Mouse (Mus musculus): ENCODE data around the gene Pcdh15.

Pcdh15 gene

DNA sequence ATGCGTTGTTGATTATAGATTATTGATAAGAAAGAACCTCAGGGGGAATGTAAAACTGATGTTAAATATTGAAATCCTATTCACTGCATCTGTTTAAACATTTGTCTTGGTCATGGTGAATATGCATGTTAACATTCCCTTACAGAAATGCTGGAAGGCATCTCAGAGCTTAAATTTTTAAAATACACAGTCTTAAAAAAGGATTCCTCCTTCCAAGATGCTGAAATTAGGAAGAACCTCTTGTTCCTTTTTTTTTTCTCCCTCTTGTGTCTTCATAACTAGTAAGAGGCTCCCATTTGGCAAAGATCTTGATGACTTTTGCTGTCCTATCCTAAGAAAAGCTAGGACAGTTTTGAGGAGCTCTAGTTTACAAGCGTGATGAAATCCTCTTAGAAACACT lies 284.9 kb downstream of the Pcdh15 start:
- DNase-seq, result no peak

GRCm38 (mm10) chr10:73400426-73400825 lies 301.3 kb downstream of the Pcdh15 start:
- no peak for DNase-seq

DNA sequence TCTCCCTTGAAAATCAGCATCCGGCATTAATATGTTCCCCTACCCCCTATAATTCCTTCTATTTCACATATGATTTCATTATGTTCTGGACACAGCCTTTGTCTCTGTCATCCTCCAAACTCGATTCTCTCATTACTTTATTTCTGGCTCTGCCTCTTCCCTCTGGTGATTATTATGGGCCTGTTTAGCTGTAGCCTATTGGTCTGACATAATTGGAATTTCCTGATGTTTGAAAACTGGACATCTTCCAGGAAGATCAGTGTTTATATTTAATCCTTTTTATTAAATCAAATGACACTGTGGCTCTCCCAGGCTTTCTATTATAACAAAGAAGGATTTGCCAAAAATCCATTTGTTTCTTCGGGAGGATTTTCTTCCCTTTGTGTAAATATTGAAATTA lies 326.3 kb downstream of the Pcdh15 start:
- no peak for DNase-seq

DNA sequence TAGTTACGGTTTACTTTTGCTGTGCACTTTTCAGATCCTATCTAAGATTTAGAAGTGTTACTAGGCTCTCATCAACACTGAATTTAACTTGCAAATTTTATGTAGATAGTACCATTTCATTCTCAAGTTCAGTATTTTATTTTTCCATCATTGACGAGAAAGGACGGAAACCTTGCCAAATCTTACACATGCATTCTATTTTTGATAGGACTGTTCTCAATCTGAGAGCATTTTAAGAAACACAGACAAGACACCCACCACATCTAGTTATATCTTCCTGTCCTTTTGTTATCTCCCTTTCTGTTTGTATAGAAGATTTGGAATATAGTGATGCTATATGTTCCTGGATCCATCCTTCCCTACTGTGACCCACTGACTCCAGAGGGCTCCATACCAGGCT lies 332.2 kb downstream of the Pcdh15 start:
- no peak for DNase-seq

DNA sequence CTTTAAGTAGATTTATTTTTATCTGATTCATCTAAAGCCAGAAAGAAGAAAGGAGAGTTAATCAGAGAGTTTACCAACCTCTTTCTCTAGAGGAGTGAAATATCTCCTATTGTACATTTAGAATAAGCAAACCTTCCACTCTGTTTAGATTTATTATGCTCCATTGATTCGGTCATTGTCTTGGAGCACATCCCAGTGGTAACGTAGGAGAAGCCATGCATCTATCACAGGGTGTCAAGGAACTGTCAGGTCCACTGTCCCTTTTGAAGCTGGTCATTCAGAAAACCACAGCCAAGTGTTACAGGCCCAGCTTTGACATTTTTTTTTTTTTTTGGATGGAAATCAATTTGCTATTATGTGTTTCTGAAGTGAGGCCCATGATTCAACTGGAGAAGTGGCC lies 384.9 kb downstream of the Pcdh15 start:
- DNase-seq, result no peak

- no peak for DNase-seq
Measured at GRCm38 (mm10) chr10:73491654-73492053, 392.5 kb downstream of the Pcdh15 start.

DNA sequence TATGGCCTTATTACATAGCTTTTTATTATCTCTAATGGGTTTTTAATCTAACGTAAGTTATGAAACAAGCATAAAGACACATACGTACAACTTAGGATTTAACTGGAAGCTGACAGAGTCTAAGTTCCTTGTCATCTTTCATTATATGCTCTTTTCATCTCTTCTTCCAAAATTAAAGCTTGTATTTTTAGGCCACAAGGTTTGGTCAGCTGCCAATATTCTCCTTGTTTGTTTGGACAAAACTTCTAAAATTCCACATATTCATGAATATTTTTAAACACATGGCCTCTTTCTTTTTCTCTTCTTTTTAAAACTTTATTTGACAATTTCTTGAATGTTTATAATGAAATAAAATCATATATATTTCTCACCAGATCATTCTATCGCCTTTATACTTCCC lies 415.7 kb downstream of the Pcdh15 start:
- no peak for DNase-seq

GRCm38 (mm10) chr10:73515742-73516141 lies 416.6 kb downstream of the Pcdh15 start:
- no peak for DNase-seq

DNA sequence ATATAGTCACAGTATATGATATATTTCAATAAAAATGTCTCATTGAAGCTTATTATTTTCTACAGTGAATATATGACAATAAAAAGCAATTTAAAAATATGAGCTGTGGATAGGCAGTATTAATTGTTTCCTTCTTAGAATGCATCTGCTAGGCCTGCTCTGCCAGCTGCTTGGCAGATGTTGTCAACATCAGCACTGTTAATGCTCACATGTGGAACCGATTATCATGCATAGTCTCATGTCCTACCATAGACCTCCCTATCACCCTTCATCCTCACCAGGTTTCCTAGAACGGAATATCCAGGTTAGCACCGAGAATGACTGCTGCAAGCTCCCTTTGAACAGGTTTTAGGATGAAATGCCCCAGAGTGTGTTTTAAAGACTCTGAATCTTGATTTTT lies 420.3 kb downstream of the Pcdh15 start:
- DNase-seq, result no peak

- peak; percentile 13 for DNase-seq
Measured at GRCm38 (mm10) chr10:73552831-73553230, 453.7 kb downstream of the Pcdh15 start.

DNA sequence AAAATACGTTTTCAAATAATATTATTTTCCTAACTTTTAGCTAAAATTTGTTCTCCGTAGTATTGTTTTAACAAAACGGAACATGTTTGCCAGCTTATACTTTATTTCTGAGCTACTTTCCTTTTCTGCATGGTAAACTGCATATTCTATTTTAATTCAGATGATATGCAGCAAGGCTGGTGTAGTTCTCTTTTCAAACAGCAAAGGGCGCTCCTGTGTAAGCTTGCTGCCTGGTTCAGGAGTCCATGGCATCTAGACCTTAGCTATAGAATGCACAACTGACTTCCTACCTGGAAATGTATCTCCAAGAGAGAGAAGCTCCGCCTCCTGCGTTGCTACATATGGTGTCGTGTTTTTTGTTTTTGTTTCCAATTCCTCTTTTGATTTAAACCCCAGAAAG lies 465.1 kb downstream of the Pcdh15 start:
- peak; percentile 9 for DNase-seq

DNA sequence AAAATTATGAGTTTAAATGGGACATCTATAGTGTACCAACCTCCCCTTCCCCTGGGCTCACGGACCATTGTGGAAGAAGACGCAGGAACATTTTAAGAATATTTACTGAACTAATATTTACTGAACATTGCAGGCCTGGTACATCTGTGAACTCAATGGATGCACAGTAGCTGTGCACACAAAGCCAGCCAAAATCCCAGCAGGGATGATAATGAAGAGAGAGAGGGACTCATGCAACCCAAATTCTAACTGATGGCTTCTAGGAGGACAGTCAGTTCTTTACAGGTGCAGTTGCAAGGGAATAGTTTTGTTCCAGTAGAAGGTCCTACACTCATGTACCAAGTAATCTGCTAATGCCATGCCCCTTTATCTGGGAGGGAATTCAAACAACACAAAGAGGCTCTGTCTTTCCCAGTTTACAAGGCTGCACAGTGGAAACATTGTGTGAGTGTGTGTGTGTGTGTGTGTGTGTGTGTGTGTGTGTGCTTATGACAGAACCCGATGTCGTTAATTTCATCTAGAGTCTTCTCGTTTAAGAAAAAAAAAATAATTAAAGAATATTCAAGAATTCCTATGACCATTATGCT lies 475.7 kb downstream of the Pcdh15 start:
- DNase-seq, result no peak

- DNase-seq, result no peak
Measured at GRCm38 (mm10) chr10:73667501-73667900, 568.4 kb downstream of the Pcdh15 start.

GRCm38 (mm10) chr10:73700519-73701286 lies 601.6 kb downstream of the Pcdh15 start:
- no peak for DNase-seq

GRCm38 (mm10) chr10:73725566-73726240 lies 626.6 kb downstream of the Pcdh15 start:
- DNase-seq, result no peak

DNA sequence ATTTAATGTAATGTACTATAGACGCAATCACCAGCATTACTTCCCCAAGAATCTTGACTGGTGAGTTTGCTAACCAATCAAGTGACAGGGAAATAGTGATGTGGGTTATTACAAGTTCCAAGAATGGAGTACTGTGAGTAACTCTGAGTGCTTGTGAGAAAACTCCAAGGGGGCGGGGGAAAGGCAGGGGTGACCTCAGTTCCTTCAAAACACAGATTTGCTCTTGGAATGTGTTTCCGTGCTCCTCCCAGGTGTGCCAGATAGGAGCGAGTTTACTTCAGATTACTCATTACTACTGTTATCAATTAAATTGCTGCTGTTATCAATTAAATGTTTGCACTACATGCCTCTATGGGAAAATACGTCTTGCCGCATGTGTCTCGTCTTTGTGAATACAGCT lies 634.1 kb downstream of the Pcdh15 start:
- DNase-seq, result no peak

DNA sequence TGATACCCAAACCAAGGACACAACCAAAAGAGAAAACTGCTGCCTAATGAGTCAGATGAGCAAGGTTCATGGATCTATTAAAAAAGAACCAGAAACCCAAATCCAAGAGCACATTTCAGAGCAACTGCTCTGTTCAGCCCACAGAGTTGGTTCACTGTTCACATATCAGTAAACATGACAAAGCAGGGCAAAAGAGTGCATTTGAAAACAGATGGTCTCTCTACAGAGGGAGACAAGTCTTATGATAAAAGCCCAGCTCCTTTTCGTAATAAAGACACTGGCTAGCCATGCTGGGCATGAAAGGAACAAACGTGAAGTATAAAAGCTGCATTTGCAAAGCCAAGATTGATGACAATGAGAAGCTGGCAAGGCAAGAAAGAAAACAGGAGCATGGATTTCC lies 649.9 kb downstream of the Pcdh15 start:
- no peak for DNase-seq

GRCm38 (mm10) chr10:73753876-73754275 lies 654.7 kb downstream of the Pcdh15 start:
- DNase-seq, result no peak

- no peak for DNase-seq
Measured at GRCm38 (mm10) chr10:73782945-73783344, 683.8 kb downstream of the Pcdh15 start.

- no peak for DNase-seq
Measured at GRCm38 (mm10) chr10:73788163-73788562, 689.0 kb downstream of the Pcdh15 start.

GRCm38 (mm10) chr10:73805069-73805468 lies 705.9 kb downstream of the Pcdh15 start:
- DNase-seq, result no peak

DNA sequence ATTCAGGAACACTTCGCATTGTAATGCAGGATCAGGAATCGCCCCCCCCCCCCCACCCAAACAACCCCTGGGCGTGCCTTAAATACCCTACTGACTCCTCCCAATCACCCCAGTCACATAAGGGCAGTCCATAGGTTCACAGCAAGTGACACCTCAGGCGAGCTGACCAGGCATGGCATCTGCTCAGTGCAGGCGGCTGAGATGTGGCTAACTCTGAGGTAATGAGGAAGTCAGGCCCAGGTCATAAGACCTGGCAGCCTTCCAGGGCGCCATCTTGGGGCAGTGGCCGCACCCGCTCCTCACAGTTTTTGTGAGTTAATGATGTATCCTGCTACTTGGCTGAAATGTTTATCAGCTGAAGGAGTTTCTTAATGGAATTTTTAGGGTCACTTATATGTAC lies 713.2 kb downstream of the Pcdh15 start:
- no peak for DNase-seq

DNA sequence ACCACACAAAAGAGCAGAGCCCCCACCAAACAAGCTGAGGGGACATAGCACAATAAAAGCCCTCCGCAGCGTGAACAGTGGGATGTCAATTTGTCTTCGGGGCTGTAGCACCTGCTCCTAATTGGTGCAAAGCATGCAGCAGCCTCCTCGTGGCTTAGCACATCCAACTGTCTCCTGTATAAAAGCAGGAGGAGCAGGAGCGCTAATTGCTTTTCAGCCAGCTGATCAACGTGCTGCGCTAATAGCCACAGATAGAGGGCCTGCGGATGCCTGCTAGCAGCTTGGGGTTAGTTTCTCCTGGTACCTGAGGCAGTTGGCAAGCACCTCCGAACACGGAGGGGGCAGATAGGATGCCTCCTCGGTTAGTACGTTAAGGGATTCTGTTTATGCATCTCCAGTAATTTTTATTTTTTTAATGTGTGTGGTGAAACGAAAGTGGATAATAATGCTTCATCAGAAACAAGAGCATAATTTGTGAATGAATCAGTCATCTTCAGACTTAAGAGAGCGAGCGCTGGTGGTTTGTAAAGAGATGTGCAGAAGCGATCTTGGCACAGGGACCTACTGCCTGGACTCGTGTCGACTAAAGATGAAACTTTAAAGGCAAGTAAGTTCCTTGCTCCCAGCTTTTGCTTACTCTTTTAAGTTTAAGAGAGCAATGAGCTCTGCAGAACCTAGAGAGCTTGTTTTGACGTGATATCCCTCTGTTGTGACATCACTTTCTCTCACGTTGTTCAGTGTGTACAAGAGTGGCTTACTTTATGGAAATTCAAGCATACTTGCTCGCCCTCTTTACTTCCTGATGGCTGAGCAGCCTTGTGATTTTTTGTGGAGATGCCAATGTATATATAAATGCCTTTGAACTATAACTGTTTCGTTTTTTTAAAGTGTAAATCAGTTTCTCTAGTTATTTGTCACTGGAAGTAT lies 722.8 kb downstream of the Pcdh15 start:
- DNase-seq, result no peak

Measured in kidney, postnatal 10 days (tissue).